Mouse (Mus musculus) liver, embryonic 14.5 days (tissue): ENCODE results near the gene Smad3.

ENCODE experiments used
- CTCF ChIP-seq: IDR thresholded peaks from 2 replicates; pipeline ENCODE4 v1.5.1; 2016; ENCODE audit warnings: antibody characterized with exemption, low read depth, control low read depth
- EP300 ChIP-seq: IDR thresholded peaks from 2 replicates; pipeline ENCODE4 v1.6.1; 2016; ENCODE audit warnings: antibody characterized with exemption, low read depth

- no peak for TF ChIP-seq CTCF
- TF ChIP-seq EP300 = no peak
These were observed 94.6 kb downstream of the Smad3 start for GRCm38 (mm10) chr9:63663222-63663621.
